Mouse (Mus musculus): ENCODE results near the gene Ufsp2. TPM values are rescaled to one million over a fixed set of nuclear protein-coding genes. Genes with fewer than 3 reads are reported as not detected.

The Ufsp2 gene
- 49.2 TPM for polyA plus RNA-seq (2014; fragmentation: Illumina TruSeq; extraction: RNeasy Lipid Tissue Mini Kit (QIAGEN cat#74804); ENCODE audit: low read depth, low replicate concordance)

DNA sequence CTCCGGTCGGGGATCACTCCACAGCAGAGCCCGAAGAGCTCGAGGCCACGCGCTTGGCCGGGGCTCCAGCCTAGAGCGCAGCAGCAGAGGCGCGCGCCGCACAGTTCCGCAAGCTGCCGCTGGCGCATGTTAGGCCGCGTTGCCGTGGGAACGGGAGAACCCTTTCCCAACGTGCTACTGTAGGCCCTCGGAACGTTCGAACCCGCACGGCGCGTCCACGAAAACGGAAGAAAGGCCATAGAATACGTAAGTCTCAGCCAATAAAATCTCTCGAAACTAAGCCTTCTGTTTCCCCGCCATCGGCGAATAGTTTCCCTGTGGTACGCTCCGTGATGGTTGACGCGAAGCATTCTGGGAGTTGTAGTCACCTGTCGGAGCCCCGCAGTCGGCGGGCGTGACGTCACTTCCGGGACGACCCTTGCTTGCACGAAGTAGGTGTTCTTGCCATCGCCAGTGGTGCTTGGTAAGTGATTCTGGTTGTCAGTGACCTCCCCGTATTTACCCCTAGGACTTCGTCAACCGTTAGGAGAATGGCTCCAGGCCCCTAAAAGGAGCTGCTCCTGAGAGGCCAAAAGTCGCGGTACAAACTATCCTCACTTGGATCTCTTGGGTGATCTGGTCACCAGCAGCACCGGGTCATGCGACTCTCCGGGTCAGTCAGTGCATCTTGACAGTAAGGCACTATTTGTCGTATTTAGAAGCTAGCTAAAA is at the start of gene Ufsp2, which contains the start of gene 1700029J07Rik:
Gene Ufsp2, plus strand, starts transcription at position 403 of the 711 bp plus-strand sequence.
Gene 1700029J07Rik, minus strand, starts transcription at position 127 of the 711 bp plus-strand sequence.

DNA sequence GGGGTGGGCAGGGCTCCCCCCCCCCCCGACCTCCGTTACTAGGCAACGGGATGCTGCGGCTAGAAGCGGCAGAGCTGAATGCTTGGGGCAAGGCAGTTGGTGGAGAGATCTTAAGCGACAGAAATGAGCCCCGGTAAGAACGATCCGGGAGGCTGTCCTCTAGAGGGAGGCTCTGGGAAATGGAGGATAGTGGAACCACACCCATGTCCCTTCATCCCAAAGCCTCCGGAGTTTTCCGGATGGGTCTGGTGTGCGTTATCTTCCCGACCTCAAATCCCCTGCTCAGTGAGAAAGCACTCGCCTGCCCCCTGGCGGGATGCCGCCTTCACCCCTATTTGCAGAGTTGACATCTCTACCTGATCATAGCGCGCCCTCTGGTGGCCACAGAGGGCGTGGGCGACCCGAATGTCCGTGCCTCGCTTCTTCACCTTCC is 40.7 kb upstream of the Ufsp2 start, which contains the start of gene Ccdc110:
Gene Ccdc110, plus strand, starts transcription at position 38 of the 433 bp plus-strand sequence.

DNA sequence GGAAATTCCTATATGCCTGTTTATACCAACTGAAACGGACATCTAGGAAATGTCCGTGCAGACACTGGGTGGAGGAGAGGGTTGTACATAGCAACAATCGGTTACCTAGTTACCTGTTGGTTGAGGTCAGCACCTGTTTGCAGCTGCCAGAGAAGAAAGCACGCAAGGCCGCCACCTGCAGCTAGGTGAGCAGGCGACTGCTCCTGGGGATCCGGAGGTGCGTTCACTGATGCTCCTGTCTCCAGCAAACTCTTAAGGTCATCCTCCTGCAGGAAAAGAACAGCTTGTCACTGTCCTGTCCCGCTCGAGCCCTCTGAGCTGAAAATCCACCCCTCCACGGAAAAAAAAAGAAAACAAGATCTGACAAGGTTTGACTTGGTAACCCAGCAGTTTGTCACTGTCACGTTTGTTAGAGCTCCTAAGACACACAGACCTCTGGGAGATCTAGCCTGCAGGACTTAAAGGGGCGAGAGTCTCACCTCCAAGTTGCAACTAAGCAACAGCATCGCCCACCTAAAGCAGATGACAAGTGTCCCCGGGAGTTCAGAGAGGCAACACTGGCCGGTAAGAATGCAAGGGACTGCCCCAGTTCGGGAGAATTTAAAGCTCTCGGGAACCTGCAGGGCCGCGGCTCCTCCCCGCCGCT is 23.9 kb downstream of the Ufsp2 start, which contains the start of gene Lrp2bp:
Gene Lrp2bp, plus strand, starts transcription at position 166 of the 646 bp plus-strand sequence.

DNA sequence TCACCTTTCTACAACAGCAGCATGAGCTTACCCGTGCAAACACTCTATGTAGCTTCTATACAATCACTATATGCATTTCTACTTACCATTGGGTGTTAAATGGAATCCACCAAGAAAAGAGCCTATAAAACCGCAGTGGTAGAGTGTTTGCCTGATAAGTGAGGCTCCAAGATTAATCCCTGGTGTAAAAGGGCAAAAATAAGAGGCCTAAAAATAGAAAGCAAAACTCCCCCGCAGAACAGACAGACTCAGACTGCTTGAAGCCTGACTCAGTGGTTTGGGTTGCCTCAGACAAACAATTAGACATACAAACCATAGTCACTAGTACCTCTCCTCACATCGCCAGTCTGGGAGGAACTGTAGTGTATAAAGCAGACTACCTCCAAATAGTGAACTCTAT is 30.3 kb downstream of the Ufsp2 start, which contains the start of gene Ankrd37:
Gene Ankrd37, minus strand, starts transcription at position 112 of the 400 bp plus-strand sequence.

Other genes starting within 250 kb of the Ufsp2 start
- gene Pdlim3, start 90.1 kb upstream of the Ufsp2 start, polyA plus RNA-seq (2014; fragmentation: Illumina TruSeq; extraction: RNeasy Lipid Tissue Mini Kit (QIAGEN cat#74804); ENCODE audit: low read depth, low replicate concordance), result 18.6 TPM
- gene Ccdc110, start 40.9 kb upstream of the Ufsp2 start, polyA plus RNA-seq (2014; fragmentation: Illumina TruSeq; extraction: RNeasy Lipid Tissue Mini Kit (QIAGEN cat#74804); ENCODE audit: low read depth, low replicate concordance), result 1.7 TPM
- gene 1700029J07Rik, start 276 bp upstream of the Ufsp2 start, polyA plus RNA-seq (2014; fragmentation: Illumina TruSeq; extraction: RNeasy Lipid Tissue Mini Kit (QIAGEN cat#74804); ENCODE audit: low read depth, low replicate concordance), result 14.0 TPM
- 1.4 TPM for gene Lrp2bp, start 23.8 kb downstream of the Ufsp2 start, polyA plus RNA-seq (2014; fragmentation: Illumina TruSeq; extraction: RNeasy Lipid Tissue Mini Kit (QIAGEN cat#74804); ENCODE audit: low read depth, low replicate concordance)
- gene Ankrd37, start 30.2 kb downstream of the Ufsp2 start, polyA plus RNA-seq (2014; fragmentation: Illumina TruSeq; extraction: RNeasy Lipid Tissue Mini Kit (QIAGEN cat#74804); ENCODE audit: low read depth, low replicate concordance), result 7.4 TPM
- gene Cfap97, start 176.2 kb downstream of the Ufsp2 start, polyA plus RNA-seq (2014; fragmentation: Illumina TruSeq; extraction: RNeasy Lipid Tissue Mini Kit (QIAGEN cat#74804); ENCODE audit: low read depth, low replicate concordance), result 16.5 TPM
- 13.6 TPM for gene Snx25, start 176.6 kb downstream of the Ufsp2 start, polyA plus RNA-seq (2014; fragmentation: Illumina TruSeq; extraction: RNeasy Lipid Tissue Mini Kit (QIAGEN cat#74804); ENCODE audit: low read depth, low replicate concordance)
- 177 TPM for gene Slc25a4, start 235.8 kb downstream of the Ufsp2 start, polyA plus RNA-seq (2014; fragmentation: Illumina TruSeq; extraction: RNeasy Lipid Tissue Mini Kit (QIAGEN cat#74804); ENCODE audit: low read depth, low replicate concordance)

All from adipose tissue, adult 10 weeks (tissue).